Mouse (Mus musculus) kidney, adult 2 months (tissue): Measurements from ENCODE around the gene Iqcb1.

Source experiments
- CTCF ChIP-seq: fragments of 200-500 bp; conservative IDR thresholded peaks from 2 replicates; pipeline ENCODE4 v1.5.1; 2011; ENCODE audit warnings: low read depth, mild to moderate bottlenecking, control low read depth, low read length, moderate library complexity, mixed read lengths; ENCODE audit not compliant: insufficient read depth, insufficient read length
- POLR2A ChIP-seq: fragments of 200-500 bp; IDR thresholded peaks from one replicate; pipeline ENCODE4 v1.6.1; 2011; ENCODE audit warnings: low read depth, low read length, control low read depth

GRCm38 (mm10) chr16:36816916-36817315 lies 11.3 kb upstream of the Iqcb1 start:
- TF ChIP-seq CTCF, result no peak
- no peak for TF ChIP-seq POLR2A
